Mouse (Mus musculus) layer of hippocampus, postnatal 14 days (tissue): Measurements from ENCODE around the gene Ccdc91. TPM values are rescaled to one million over a fixed set of nuclear protein-coding genes. Genes with fewer than 3 reads are reported as not detected.

Experiments
- DNase-seq, 2 experiments: peaks; one replicate each; pipeline ENCODE4 v3.0.0; 2021 to 2022; ENCODE audit warnings: low spot score in 2 of 2, mixed read lengths in 1 of 2
- total RNA-seq, 2 experiments: library from RNA; stranded (reverse); gene quantifications; 2 replicates each; pipeline ENCODE4 v1.2.3; 2021

Ccdc91 gene
- total RNA-seq, 2 experiments from 2014 or later, result 24.3 to 24.5 TPM

DNA sequence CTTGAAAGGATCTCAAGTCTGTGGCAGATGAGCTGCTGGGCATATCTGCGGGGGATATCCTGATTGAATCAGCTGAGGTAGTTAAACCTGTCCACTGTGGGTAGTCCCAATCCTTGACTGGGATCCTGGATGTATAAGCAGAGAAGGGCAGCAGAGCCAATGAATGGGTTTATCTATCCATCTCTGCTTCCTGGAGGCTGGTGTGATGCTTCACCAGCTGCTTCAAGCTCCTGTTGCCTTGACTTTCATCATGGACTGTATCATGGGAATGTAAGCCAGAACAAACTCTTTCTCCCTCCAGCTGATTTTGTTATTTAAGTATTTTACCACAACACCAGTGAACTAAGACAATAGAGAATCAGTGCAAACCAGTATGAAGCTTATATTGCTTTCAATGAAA, 200.6 kb downstream of the Ccdc91 start:
- DNase-seq, result no peak

Other genes starting within 250 kb of the Ccdc91 start
- 1 to 10 TPM; 2.5 to 2.8 TPM for gene Pthlh, start 211.6 kb upstream of the Ccdc91 start, total RNA-seq